Mouse (Mus musculus) lung, postnatal 4 days (tissue): ENCODE results near the gene Hpcal1.
"Not testable (repeated sequence)": the region's sequence is repeated elsewhere in the genome, so short reads cannot be mapped to it uniquely, and the experiment has no call there.

Experiments
- DNase-seq, 2 experiments: peaks; one replicate each; pipeline ENCODE4 v3.0.0; 2021

Gene Hpcal1

GRCm38 (mm10) chr12:17791111-17791510 is 100.5 kb downstream of the Hpcal1 start:
- DNase-seq, result no peak

GRCm38 (mm10) chr12:17792756-17793155 is 102.1 kb downstream of the Hpcal1 start:
- DNase-seq, result no peak

- peak in 1 of 2 experiments; percentile 66 for DNase-seq
These were observed 105.1 kb downstream of the Hpcal1 start for GRCm38 (mm10) chr12:17795660-17796278.

GRCm38 (mm10) chr12:17798261-17798660 is 107.6 kb downstream of the Hpcal1 start:
- not testable (repeated sequence) for DNase-seq

GRCm38 (mm10) chr12:17808542-17808941 is 117.9 kb downstream of the Hpcal1 start:
- peak in 1 of 2 experiments; percentile 69 for DNase-seq

GRCm38 (mm10) chr12:17835279-17835678 is 144.6 kb downstream of the Hpcal1 start:
- not testable (repeated sequence) for DNase-seq
